Mouse (Mus musculus) ES-Bruce4 (cell line): Measurements from ENCODE around the gene D630023F18Rik.

Experiments
- CTCF ChIP-seq: IDR thresholded peaks from one replicate; pipeline ENCODE4 v1.8.1; 2011; ENCODE audit warnings: low read depth, low read length
- EP300 ChIP-seq: IDR thresholded peaks from 2 replicates; pipeline ENCODE4 v1.6.1; 2011; ENCODE audit warnings: low read depth, low read length; ENCODE audit not compliant: insufficient read depth
- POLR2A ChIP-seq: IDR thresholded peaks from one replicate; pipeline ENCODE4 v1.8.1; 2011; ENCODE audit warnings: low read length; ENCODE audit not compliant: insufficient read depth

DNA sequence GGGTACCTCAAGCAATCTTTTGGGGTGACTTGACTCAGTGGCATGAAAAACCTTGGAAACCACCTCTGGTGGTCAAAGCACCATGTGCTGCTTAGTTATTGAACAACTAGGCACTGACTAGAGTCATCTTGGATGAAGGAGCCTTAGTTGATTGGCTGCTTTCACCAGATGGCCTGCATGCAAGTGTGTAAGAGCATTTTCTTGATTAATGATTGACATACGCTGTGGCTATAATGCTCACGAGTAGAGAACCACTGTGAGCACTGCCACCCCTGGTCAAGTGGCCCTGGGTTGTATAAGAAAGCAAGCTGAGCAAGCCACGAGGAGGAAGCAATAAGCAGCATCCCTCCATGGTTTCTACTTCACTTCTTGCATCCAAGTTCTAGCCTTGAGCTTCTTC lies 7.2 kb upstream of the D630023F18Rik start:
- TF ChIP-seq POLR2A: no peak
- no peak for TF ChIP-seq CTCF
- no peak for TF ChIP-seq EP300
